Mouse (Mus musculus) thymus, adult 2 months (tissue): ENCODE results near the gene Bach2.

ENCODE experiments used
- CTCF ChIP-seq: fragments of 200-500 bp; IDR thresholded peaks from 2 replicates; pipeline ENCODE4 v1.5.1; 2012; ENCODE audit warnings: mild to moderate bottlenecking, control low read depth, low read length, moderate library complexity, borderline replicate concordance; ENCODE audit not compliant: control insufficient read depth, poor library complexity, insufficient read depth; ENCODE audit errors: extremely low read depth
- POLR2A ChIP-seq: fragments of 200-500 bp; IDR thresholded peaks from 2 replicates; pipeline ENCODE4 v1.6.1; 2012; ENCODE audit warnings: mild to moderate bottlenecking, low read length, control low read depth, moderate library complexity; ENCODE audit not compliant: control insufficient read depth, poor library complexity, insufficient read depth; ENCODE audit errors: extremely low read depth

DNA sequence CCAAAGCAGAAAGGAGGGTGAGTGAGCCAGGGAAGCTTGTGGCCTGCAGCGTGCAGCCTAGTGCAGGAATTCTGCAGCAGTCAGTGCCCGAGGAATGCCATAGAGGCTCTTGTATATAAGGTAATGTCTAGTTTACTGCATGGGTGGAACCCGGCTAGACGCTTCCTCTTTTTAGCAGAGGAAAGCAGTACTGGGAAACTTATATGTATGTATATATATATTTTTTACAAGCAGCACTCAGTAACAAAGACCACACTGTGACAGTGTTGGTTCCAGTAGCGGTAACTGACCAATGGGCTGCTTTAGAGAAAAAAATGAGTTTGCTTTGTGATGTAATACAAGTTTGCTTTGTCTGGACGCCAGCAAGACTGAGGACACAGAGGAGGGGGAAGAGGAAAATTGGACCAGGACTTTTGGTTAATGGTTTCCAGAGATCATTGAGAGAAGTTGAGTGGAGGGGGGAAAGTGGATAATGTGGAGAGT, 65.7 kb downstream of the Bach2 start:
- TF ChIP-seq CTCF (no peak), POLR2A (no peak)
